Mouse (Mus musculus): Measurements from ENCODE around the gene Slc13a2.

DNA sequence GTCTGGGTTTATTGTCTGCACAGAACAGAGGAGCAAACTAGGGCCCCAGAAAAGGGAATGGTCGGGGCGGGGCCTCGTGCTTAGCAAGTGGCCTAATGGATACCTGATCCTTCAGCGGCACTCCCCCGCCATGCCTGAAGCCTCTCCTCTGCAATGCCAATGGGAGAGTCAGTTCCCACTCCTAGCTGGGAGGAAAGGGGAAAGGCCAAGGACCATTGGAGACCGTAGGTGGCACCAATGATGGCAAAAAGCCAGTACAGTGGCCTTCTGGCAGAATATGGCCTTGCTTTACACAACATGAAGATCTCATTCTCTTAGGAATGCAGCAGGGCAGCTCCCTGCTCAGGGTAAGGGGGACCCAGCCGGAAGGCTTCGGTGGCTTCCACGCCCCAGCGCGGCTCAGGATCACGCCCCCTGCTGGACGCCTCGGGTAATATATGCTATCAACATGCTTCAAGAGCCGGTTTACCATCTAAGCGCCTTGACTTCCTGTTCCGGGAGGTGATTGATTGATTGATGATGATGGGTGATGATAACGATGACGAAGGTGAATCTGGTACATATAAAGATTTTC, 13.8 kb upstream of the Slc13a2 start:
- no peak for TF ChIP-seq POLR2A (IDR thresholded peaks at IDR 0.05; ENCODE audit: borderline replicate concordance, control insufficient read depth, low read depth, low read length)
- peak; percentile 61; the same call in 1 of the 2 replicates for TF ChIP-seq CTCF (IDR thresholded peaks at IDR 0.05; ENCODE audit: control insufficient read depth, insufficient read depth, low read length)

All from bone marrow, adult 2 months (tissue).